Mouse (Mus musculus) E14TG2a.4 (cell line): ENCODE data around the gene Phex.

Source experiments
- CTCF ChIP-seq: conservative IDR thresholded peaks from 2 replicates; pipeline ENCODE4 v1.5.1; 2014; ENCODE audit warnings: low read length
- NANOG ChIP-seq: IDR thresholded peaks from 2 replicates; pipeline ENCODE4 v1.6.1; 2014; ENCODE audit warnings: borderline replicate concordance, low read length, mixed read lengths

GRCm38 (mm10) chrX:157202736-157203135, 212.4 kb downstream of the Phex start:
- no peak for TF ChIP-seq CTCF
- no peak for TF ChIP-seq NANOG
